Mouse (Mus musculus): Measurements from ENCODE around the gene 1700020A23Rik. TPM values are rescaled to one million over a fixed set of nuclear protein-coding genes. Genes with fewer than 3 reads are reported as not detected.
A peak's percentile ranks its signal among the peaks of the same experiment; 100 is the strongest.

1700020A23Rik gene
- total and polyA plus RNA-seq, 3 experiments, result not detected

DNA sequence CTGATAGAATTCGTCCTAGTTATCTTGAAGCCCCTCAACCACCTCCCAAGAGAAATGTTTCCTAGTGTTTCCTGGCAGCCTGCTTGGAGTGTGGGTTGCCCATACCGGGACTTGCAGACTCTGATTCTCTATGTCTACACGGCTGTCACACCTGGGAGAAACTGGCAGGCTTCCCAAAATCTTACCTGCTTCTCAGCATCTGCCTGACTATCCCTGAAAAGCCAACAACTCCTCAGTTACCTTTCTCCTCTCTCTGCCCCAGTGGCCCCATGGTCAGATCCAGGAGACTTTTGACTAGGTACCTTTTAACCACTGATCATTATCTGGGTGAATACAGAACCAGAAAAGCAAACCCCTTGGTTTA lies 46.6 kb downstream of the 1700020A23Rik start:
- Histone ChIP-seq H3K9me3 (replicated peaks; ENCODE audit: insufficient read depth, low read length) (no peaks in the 10 kb centered on the region), H3K9ac (ENCODE audit: control insufficient read depth, low read depth, low read length, poor library complexity, severe bottlenecking) (no peak overlapping the region), H3K27me3 (ENCODE audit: control insufficient read depth in 1 of 2, insufficient read depth in 2 of 2, low read length in 2 of 2) (no peaks in the 10 kb centered on the region), H3K4me1 (ENCODE audit: control insufficient read depth in 1 of 2, insufficient read depth in 2 of 2, low read length in 2 of 2) (peaks cover 19 to 32% of the 10 kb centered on the region in 2 experiments), H3K27ac (ENCODE audit: control insufficient read depth, low read depth, low read length) (no peak overlapping the region), H3K4me3 (ENCODE audit: control insufficient read depth in 1 of 2, insufficient read depth in 1 of 2, low read depth in 2 of 2, low read length in 2 of 2) (peak overlapping the region in 1 of 2 experiments; percentile 97; a peak in 2 of 4 replicates), H3K79me2 (ENCODE audit: control insufficient read depth, insufficient read depth, low read length, poor library complexity) (peaks cover 39% of the 10 kb centered on the region), H3K36me3 (ENCODE audit: control insufficient read depth in 1 of 2, insufficient read depth in 2 of 2, low read length in 2 of 2) (peaks cover 0 to 40% of the 10 kb centered on the region in 2 experiments; a peak in 2 of 4 replicates)
- no peak for DNase-seq (ENCODE audit: low read depth, low spot score)
- no peak for TF ChIP-seq KAT2A (conservative IDR thresholded peaks at IDR 0.05; ENCODE audit: low read depth, low read length)
- no peak for TF ChIP-seq POLR2AphosphoS5 (IDR thresholded peaks at IDR 0.05; ENCODE audit: borderline replicate concordance, low read depth, low read length)
- no peak for TF ChIP-seq BHLHE40 (IDR thresholded peaks at IDR 0.05; ENCODE audit: borderline replicate concordance, low read depth, low read length)
- no peak for TF ChIP-seq TAL1 (IDR thresholded peaks at IDR 0.05; ENCODE audit: low read length)
- TF ChIP-seq ETS1 (IDR thresholded peaks at IDR 0.05; ENCODE audit: low read depth, low read length), result no peak
- no peak; the same call in 1 of the 2 replicates for TF ChIP-seq SIN3A (IDR thresholded peaks at IDR 0.05; ENCODE audit: low read length)
- TF ChIP-seq RAD21 (IDR thresholded peaks at IDR 0.05; ENCODE audit: low read depth, low read length), result no peak
- no peak for TF ChIP-seq ZMIZ1 (IDR thresholded peaks at IDR 0.05; ENCODE audit: low read depth, low read length)
- TF ChIP-seq USF2 (IDR thresholded peaks at IDR 0.05; ENCODE audit: borderline replicate concordance in 1 of 2, insufficient read depth in 1 of 2, low read depth in 1 of 2, low read length in 2 of 2), result no peak
- TF ChIP-seq POLR2AphosphoS2 (IDR thresholded peaks at IDR 0.05; ENCODE audit: low read length), result no peak

DNA sequence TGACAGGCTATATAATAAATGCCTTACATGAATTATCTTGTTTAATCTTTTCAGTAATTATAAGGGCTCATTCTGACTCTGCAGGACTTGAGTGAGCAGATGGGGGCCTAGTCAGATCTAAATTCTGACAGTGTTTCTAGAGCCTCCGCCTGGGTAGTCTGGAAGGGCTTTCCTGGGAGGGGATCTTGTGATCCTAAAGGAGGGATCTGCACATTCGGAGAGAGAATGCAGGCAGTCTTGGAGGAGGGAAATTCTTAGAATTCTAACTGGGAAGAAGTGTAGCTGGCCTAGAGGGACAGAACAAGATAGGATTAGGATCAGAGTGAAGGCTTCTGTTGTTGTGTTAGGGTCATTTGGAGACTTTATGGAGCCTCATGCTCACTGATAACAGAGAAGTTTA lies 47.2 kb downstream of the 1700020A23Rik start:
- H3K27ac ChIP-seq (ENCODE audit: control insufficient read depth, low read depth, low read length), result no peak overlapping the region
- H3K9me3 ChIP-seq (replicated peaks; ENCODE audit: insufficient read depth, low read length), result no peaks in the 10 kb centered on the region
- H3K9ac ChIP-seq (ENCODE audit: control insufficient read depth, low read depth, low read length, poor library complexity, severe bottlenecking), result no peak overlapping the region
- no peak for DNase-seq (ENCODE audit: low read depth, low spot score)
- H3K4me1 ChIP-seq (ENCODE audit: control insufficient read depth in 1 of 2, insufficient read depth in 2 of 2, low read length in 2 of 2), result peaks cover 19 to 32% of the 10 kb centered on the region in 2 experiments
- peaks cover 39% of the 10 kb centered on the region for H3K79me2 ChIP-seq (ENCODE audit: control insufficient read depth, insufficient read depth, low read length, poor library complexity)
- H3K4me3 ChIP-seq (ENCODE audit: control insufficient read depth in 1 of 2, insufficient read depth in 1 of 2, low read depth in 2 of 2, low read length in 2 of 2), result peak overlapping the region in 1 of 2 experiments; percentile 23; a peak in 1 of 4 replicates
- H3K36me3 ChIP-seq (ENCODE audit: control insufficient read depth in 1 of 2, insufficient read depth in 2 of 2, low read length in 2 of 2), result peaks cover 0 to 40% of the 10 kb centered on the region in 2 experiments; a peak in 3 of 4 replicates
- TF ChIP-seq NRF1 (IDR thresholded peaks at IDR 0.05; ENCODE audit: insufficient read depth, low read depth, low read length, poor library complexity, severe bottlenecking), result no peak
- TF ChIP-seq JUND (IDR thresholded peaks at IDR 0.05; ENCODE audit: low read depth, low read length), result no peak
- no peak for TF ChIP-seq TCF12 (IDR thresholded peaks at IDR 0.05; ENCODE audit: low read depth, low read length)
- no peak for TF ChIP-seq CTCF (IDR thresholded peaks at IDR 0.05 in 2 of 3, conservative IDR thresholded peaks at IDR 0.05 in 1 of 3; ENCODE audit: control insufficient read depth in 1 of 3, insufficient read depth in 1 of 3, low read depth in 2 of 3, low read length in 3 of 3, poor library complexity in 1 of 3, severe bottlenecking in 1 of 3)
- TF ChIP-seq POLR2AphosphoS2 (IDR thresholded peaks at IDR 0.05; ENCODE audit: low read length), result no peak
- no peak for TF ChIP-seq ZMIZ1 (IDR thresholded peaks at IDR 0.05; ENCODE audit: low read depth, low read length)
- no peak for TF ChIP-seq MAX (IDR thresholded peaks at IDR 0.05; ENCODE audit: low read length)
- TF ChIP-seq ETS1 (IDR thresholded peaks at IDR 0.05; ENCODE audit: low read depth, low read length), result no peak
- TF ChIP-seq MAFK (IDR thresholded peaks at IDR 0.05; ENCODE audit: borderline replicate concordance, low read depth, low read length), result no peak
- no peak for TF ChIP-seq RCOR1 (IDR thresholded peaks at IDR 0.05; ENCODE audit: low read depth, low read length)
- TF ChIP-seq ZKSCAN1 (IDR thresholded peaks at IDR 0.05; ENCODE audit: low read depth, low read length), result no peak
- TF ChIP-seq ZC3H11A (IDR thresholded peaks at IDR 0.05; ENCODE audit: low read depth, low read length), result no peak
- TF ChIP-seq USF1 (IDR thresholded peaks at IDR 0.05; ENCODE audit: low read depth, low read length), result no peak
- TF ChIP-seq USF2 (IDR thresholded peaks at IDR 0.05; ENCODE audit: borderline replicate concordance in 1 of 2, insufficient read depth in 1 of 2, low read depth in 1 of 2, low read length in 2 of 2), result no peak
- no peak for TF ChIP-seq CHD2 (IDR thresholded peaks at IDR 0.05; ENCODE audit: low read length)
- TF ChIP-seq SMC3 (IDR thresholded peaks at IDR 0.05; ENCODE audit: low read depth, low read length), result no peak
- no peak for TF ChIP-seq RAD21 (IDR thresholded peaks at IDR 0.05; ENCODE audit: low read depth, low read length)
- no peak for TF ChIP-seq MEF2A (IDR thresholded peaks at IDR 0.05; ENCODE audit: extremely low read depth, insufficient replicate concordance, low read depth, low read length, poor library complexity, severe bottlenecking)
- TF ChIP-seq NELFE (IDR thresholded peaks at IDR 0.05; ENCODE audit: low read depth, low read length), result no peak
- no peaks in the 10 kb centered on the region for H3K27me3 ChIP-seq (ENCODE audit: control insufficient read depth in 1 of 2, insufficient read depth in 2 of 2, low read length in 2 of 2)

All from MEL (cell line).